Mouse (Mus musculus) liver, adult 2 months (tissue): ENCODE measurements around the gene Crebl2.

Experiments
- CTCF ChIP-seq: fragments of 200-500 bp; IDR thresholded peaks from 2 replicates; pipeline ENCODE4 v1.5.1; 2011; ENCODE audit warnings: low read depth, low read length, control low read depth
- POLR2A ChIP-seq: fragments of 200-500 bp; IDR thresholded peaks from 2 replicates; pipeline ENCODE4 v1.6.1; 2011; ENCODE audit warnings: low read length, control low read depth; ENCODE audit not compliant: insufficient read depth; ENCODE audit errors: extremely low read depth

GRCm38 (mm10) chr6:134804736-134805277, 25.1 kb upstream of the Crebl2 start:
- TF ChIP-seq POLR2A = no peak
- no peak for TF ChIP-seq CTCF
